Mouse (Mus musculus): Measurements from ENCODE around the gene Pdzd2. TPM values are rescaled to one million over a fixed set of nuclear protein-coding genes. Genes with fewer than 3 reads are reported as not detected.

Gene Pdzd2
- polyA plus RNA-seq, 1 experiment from 2014 or later, result 19.2 TPM

DNA sequence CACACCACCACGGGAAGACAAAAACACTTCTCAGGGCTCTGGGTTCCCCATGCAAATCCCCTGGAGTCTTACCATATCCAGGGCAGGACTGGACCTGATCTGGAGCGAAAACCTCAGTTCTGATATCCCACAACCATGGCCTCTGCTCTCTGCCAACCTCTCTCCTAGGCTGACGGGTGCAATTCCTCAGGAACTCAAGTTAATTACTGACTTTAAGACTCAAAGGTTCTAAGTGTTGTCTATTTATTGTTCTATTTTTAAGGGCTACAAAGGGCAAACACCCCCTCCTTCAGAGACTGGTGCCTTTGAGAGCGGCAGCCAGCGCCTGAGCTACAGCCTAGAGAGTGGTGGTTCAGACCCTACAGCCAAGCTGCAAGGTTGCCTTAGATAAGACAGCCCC, 65.7 kb downstream of the Pdzd2 start:
- no peak overlapping the region for H3K9ac ChIP-seq (ENCODE audit: low read length)
- 82% methylated on average over 5 of the region's 5 CpGs for WGBS
- no peak for ATAC-seq (replicated peaks; ENCODE audit: extremely low read depth, insufficient read depth, low FRiP score)
- H3K36me3 ChIP-seq (ENCODE audit: control insufficient read depth, insufficient read depth), result no peaks in the 10 kb centered on the region
- H3K4me3 ChIP-seq (ENCODE audit: low read length), result no peak overlapping the region
- H3K27me3 ChIP-seq (ENCODE audit: control insufficient read depth, insufficient read depth, low read length), result no peaks in the 10 kb centered on the region
- H3K9me3 ChIP-seq (replicated peaks; ENCODE audit: control insufficient read depth, low read length), result peaks cover 3% of the 10 kb centered on the region; the same call in 1 of the 2 replicates
- H3K4me1 ChIP-seq (ENCODE audit: control insufficient read depth, insufficient read depth, low read length), result peaks cover 10% of the 10 kb centered on the region
- no peak overlapping the region for H3K27ac ChIP-seq (ENCODE audit: low read length)
- H3K4me2 ChIP-seq (ENCODE audit: low read depth, low read length), result no peak overlapping the region

DNA sequence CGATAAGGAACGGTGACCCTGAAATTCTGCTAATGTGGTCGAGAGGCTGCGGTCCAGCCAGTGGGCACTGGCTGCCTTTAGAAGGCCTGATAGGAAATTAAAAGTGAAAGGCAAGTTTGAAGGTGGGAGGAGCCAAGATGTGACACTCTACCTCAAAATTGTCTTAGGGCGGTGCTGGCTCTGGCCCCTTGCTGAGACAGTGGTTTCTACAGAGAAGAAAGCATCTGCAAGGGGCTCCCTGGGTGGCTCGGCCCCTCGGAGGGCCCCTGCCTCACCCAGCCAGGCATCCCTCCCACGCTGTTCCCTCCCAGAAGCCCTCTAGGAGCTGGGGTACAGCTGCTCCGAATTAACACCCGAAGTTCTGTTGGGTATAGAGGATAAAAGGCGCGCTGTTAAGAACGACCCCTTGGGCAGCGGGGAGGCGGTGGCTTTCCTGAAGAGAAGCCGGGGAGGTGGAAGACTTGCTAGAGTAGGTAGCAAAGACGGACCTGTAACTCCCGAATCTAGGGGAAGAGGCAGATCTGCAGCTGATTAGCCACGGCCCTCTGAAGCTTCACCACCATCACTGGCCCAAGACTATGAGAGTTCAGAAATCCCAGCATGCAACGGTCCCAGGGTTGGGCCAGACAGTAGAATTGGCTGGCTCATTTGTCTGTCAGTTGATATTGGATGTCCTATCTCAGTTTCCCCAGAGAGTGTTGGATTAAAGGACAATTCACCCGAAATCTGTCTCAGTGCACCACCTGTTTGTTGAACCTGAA, 71.8 kb downstream of the Pdzd2 start:
- Histone ChIP-seq H3K4me2 (ENCODE audit: low read depth, low read length) (peak overlapping the region; percentile 30), H3K4me3 (ENCODE audit: low read length) (no peak overlapping the region; the same call in 1 of the 2 replicates), H3K27me3 (ENCODE audit: control insufficient read depth, insufficient read depth, low read length) (no peaks in the 10 kb centered on the region), H3K9me3 (replicated peaks; ENCODE audit: control insufficient read depth, low read length) (peaks cover 3% of the 10 kb centered on the region; the same call in 1 of the 2 replicates), H3K9ac (ENCODE audit: low read length) (peak overlapping the region; percentile 29; the same call in 1 of the 2 replicates), H3K27ac (ENCODE audit: low read length) (no peak overlapping the region), H3K4me1 (ENCODE audit: control insufficient read depth, insufficient read depth, low read length) (peaks cover 6% of the 10 kb centered on the region), H3K36me3 (ENCODE audit: control insufficient read depth, insufficient read depth) (0 out of 2 replicates have a peak, but pooled peaks cover 5% of the 10 kb centered on the region)
- WGBS, result 42% methylated on average over 21 of the region's 21 CpGs
- no peak for ATAC-seq (replicated peaks; ENCODE audit: extremely low read depth, insufficient read depth, low FRiP score)

DNA sequence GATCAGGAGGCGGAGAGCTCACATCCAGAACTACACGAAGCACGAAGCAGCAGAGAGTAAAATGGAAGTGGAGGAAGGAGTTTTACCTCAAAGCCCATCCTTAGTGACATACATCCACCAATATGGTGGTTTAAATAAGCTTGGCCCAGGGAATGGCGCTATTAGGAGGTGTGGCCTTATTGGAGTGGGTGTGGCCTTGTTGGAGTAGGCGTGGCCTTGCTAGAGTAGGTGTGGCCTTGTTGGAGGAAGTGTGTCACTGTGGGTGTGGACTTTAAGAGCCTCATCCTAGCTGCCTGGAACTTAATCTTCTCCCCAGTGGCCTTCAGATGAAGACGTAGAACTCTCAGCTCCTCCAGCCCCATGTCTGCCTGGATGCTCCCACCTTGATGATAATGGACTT, 73.8 kb downstream of the Pdzd2 start:
- peaks cover 6% of the 10 kb centered on the region for H3K4me1 ChIP-seq (ENCODE audit: control insufficient read depth, insufficient read depth, low read length)

DNA sequence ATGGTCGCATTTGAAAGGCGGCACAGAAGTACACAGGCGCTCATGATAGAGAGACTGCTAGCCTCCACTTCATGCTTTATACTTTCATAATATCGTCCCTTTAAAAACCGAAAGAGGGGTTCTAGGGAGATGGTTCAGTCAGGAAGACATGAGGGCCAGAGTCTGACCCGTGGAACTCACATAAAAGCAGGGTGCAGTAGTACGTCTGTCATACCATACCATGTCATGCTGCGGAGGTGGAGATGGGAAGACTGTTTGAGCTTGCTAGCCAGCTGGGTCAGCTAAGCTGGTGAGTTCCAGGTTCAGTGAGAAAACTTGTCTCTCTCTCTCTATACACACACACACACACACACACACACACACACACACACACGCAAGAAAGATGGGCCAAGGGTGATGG, 76.4 kb downstream of the Pdzd2 start:
- no peak overlapping the region for H3K4me2 ChIP-seq (ENCODE audit: low read depth, low read length)
- 86% methylated on average over 9 of the region's 9 CpGs for WGBS

More for the DNA sequence above, 73.8 kb downstream of the Pdzd2 start:
- Histone ChIP-seq H3K4me2 (ENCODE audit: low read depth, low read length) (no peak overlapping the region), H3K27me3 (ENCODE audit: control insufficient read depth, insufficient read depth, low read length) (no peaks in the 10 kb centered on the region), H3K36me3 (ENCODE audit: control insufficient read depth, insufficient read depth) (0 out of 2 replicates have a peak, but pooled peaks cover 5% of the 10 kb centered on the region), H3K9ac (ENCODE audit: low read length) (no peak overlapping the region), H3K4me3 (ENCODE audit: low read length) (no peak overlapping the region), H3K27ac (ENCODE audit: low read length) (no peak overlapping the region), H3K9me3 (replicated peaks; ENCODE audit: control insufficient read depth, low read length) (no peaks in the 10 kb centered on the region)
- ATAC-seq (replicated peaks; ENCODE audit: extremely low read depth, insufficient read depth, low FRiP score), result no peak
- 91% methylated on average over 6 of the region's 6 CpGs for WGBS

DNA sequence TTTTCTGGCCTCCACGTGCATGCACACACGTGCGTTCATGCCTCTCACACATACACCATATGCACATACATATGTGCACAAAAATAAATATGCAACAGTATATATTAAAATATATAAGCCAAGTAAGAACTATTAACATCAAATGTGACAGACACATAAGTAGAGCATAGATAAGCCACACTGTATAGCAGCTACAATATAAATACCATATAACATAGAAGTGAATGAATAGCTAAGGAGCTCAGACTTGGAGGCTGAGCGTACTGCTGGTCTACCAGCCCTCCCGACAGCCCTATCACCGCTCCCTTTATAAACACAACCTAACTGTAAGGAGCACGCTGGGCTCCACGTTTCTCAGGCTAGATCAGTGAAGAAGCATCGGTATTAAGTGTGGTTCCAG, 79.4 kb downstream of the Pdzd2 start:
- no peak for ATAC-seq (replicated peaks; ENCODE audit: extremely low read depth, insufficient read depth, low FRiP score)
- 81% methylated on average over 9 of the region's 9 CpGs for WGBS

More for the DNA sequence above, 76.4 kb downstream of the Pdzd2 start:
- no peaks in the 10 kb centered on the region for H3K9me3 ChIP-seq (replicated peaks; ENCODE audit: control insufficient read depth, low read length)
- H3K27me3 ChIP-seq (ENCODE audit: control insufficient read depth, insufficient read depth, low read length), result no peaks in the 10 kb centered on the region
- H3K36me3 ChIP-seq (ENCODE audit: control insufficient read depth, insufficient read depth), result 0 out of 2 replicates have a peak, but pooled peaks cover 5% of the 10 kb centered on the region
- peaks cover 4% of the 10 kb centered on the region for H3K4me1 ChIP-seq (ENCODE audit: control insufficient read depth, insufficient read depth, low read length)
- no peak overlapping the region for H3K4me3 ChIP-seq (ENCODE audit: low read length)
- no peak overlapping the region for H3K9ac ChIP-seq (ENCODE audit: low read length)
- ATAC-seq (replicated peaks; ENCODE audit: extremely low read depth, insufficient read depth, low FRiP score), result no peak
- H3K27ac ChIP-seq (ENCODE audit: low read length), result no peak overlapping the region

DNA sequence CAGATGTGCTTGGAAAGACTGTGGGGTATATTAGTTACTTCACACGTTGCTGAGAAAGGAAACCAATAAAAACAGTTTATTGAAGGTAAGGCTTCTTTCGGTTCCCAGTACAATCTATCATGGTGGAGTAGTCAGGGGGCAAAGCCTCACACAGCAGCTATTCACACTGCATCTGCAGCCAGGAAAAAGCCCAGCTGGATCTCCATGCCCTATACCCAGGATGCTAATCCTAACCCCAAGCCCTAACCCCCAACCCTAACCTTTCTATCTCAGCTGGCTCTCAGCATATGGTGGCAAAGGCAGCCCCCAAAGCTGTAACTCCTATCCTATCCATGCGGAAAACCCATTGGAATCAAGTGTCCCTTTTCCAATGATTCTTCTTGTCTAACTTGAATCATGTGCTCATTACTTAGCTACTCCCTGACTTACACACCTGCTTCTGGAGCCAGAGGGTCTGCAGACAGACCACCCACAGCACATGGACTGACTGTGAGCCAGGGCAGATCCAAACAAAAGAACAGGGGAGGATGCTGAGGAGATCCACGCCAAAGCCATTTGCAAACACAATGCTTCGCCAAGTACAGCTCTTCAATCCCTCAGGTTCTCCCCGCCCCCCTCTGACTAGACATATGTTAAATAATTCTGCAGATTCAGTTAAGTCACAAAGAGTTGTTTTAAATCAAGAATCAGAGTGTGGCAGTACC, 83.6 kb downstream of the Pdzd2 start:
- Histone ChIP-seq H3K36me3 (ENCODE audit: control insufficient read depth, insufficient read depth) (no peaks in the 10 kb centered on the region), H3K27me3 (ENCODE audit: control insufficient read depth, insufficient read depth, low read length) (no peaks in the 10 kb centered on the region), H3K4me1 (ENCODE audit: control insufficient read depth, insufficient read depth, low read length) (no peaks in the 10 kb centered on the region; the same call in 1 of the 2 replicates), H3K9ac (ENCODE audit: low read length) (no peak overlapping the region), H3K4me3 (ENCODE audit: low read length) (no peak overlapping the region), H3K27ac (ENCODE audit: low read length) (no peak overlapping the region), H3K9me3 (replicated peaks; ENCODE audit: control insufficient read depth, low read length) (no peaks in the 10 kb centered on the region), H3K4me2 (ENCODE audit: low read depth, low read length) (no peak overlapping the region)
- WGBS, result 85% methylated on average over 6 of the region's 6 CpGs
- no peak for ATAC-seq (replicated peaks; ENCODE audit: extremely low read depth, insufficient read depth, low FRiP score)

More for the DNA sequence above, 79.4 kb downstream of the Pdzd2 start:
- no peak overlapping the region for H3K27ac ChIP-seq (ENCODE audit: low read length)
- no peak overlapping the region for H3K9ac ChIP-seq (ENCODE audit: low read length)
- H3K27me3 ChIP-seq (ENCODE audit: control insufficient read depth, insufficient read depth, low read length), result no peaks in the 10 kb centered on the region
- no peak overlapping the region for H3K4me3 ChIP-seq (ENCODE audit: low read length)
- no peak overlapping the region for H3K4me2 ChIP-seq (ENCODE audit: low read depth, low read length)
- H3K4me1 ChIP-seq (ENCODE audit: control insufficient read depth, insufficient read depth, low read length), result no peaks in the 10 kb centered on the region
- 0 out of 2 replicates have a peak, but pooled peaks cover 2% of the 10 kb centered on the region for H3K36me3 ChIP-seq (ENCODE audit: control insufficient read depth, insufficient read depth)
- no peaks in the 10 kb centered on the region for H3K9me3 ChIP-seq (replicated peaks; ENCODE audit: control insufficient read depth, low read length)

DNA sequence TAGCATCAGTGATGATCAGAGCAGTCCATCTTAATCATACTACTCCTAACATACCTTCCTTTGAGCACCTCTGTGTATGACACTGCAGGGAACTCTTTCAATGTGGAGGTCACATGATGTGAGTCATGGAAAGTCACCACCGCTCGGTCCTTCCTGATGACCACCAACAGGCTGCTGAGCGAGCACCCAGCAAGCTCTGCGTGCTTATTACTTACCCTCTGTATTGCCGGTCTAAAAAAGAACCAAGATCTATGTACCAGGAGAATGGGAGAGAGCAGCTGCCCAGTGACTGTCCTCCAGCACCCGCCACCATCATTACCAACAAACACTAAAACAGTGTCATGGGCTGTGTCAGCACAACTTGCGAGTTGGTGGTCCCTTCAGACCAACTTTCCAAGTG, 84.4 kb downstream of the Pdzd2 start:
- H3K4me1 ChIP-seq (ENCODE audit: control insufficient read depth, insufficient read depth, low read length), result peaks cover 4% of the 10 kb centered on the region; the same call in 1 of the 2 replicates
- H3K9me3 ChIP-seq (replicated peaks; ENCODE audit: control insufficient read depth, low read length), result no peaks in the 10 kb centered on the region
- 94% methylated on average over 7 of the region's 7 CpGs for WGBS

DNA sequence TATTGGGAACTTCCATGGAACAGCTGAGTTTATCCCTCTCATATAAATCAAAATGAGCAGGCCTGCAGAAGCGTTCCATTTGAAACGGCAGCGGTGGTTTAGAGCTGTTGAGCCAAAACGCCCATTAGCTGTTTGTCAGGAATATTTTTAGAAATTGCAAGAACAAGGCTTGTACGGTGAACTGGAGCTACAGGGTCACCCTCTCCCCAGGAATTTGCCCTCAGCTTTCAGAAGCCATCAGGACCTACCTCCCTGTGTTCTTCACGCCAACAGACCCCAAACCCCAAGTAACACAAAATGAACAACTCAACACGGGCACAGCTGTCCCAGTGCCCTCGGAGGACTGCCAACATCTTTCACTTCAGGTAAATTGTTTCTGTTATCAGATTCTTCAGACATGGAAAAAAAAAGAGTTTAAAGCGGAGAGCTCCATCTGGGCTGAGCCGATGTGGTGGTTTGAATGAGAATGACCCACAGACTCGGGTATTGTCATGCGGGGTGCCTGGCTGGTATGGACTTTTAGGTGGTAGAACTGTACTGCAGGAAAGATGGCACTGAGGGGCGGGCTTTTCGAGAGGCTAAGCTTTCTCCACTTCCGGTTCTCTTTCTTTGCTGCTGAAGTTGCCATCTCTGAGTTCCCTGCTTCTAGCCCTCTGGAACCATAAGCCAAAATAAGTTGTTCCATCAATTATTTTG, 87.2 kb downstream of the Pdzd2 start:
- no peaks in the 10 kb centered on the region for H3K36me3 ChIP-seq (ENCODE audit: control insufficient read depth, insufficient read depth)
- peak overlapping the region; percentile 52 for H3K9ac ChIP-seq (ENCODE audit: low read length)
- H3K27me3 ChIP-seq (ENCODE audit: control insufficient read depth, insufficient read depth, low read length), result no peaks in the 10 kb centered on the region
- H3K27ac ChIP-seq (ENCODE audit: low read length), result peak overlapping the region; percentile 80
- H3K4me3 ChIP-seq (ENCODE audit: low read length), result peak overlapping the region; percentile 33
- H3K4me2 ChIP-seq (ENCODE audit: low read depth, low read length), result peak overlapping the region; percentile 57
- peaks cover 13% of the 10 kb centered on the region for H3K4me1 ChIP-seq (ENCODE audit: control insufficient read depth, insufficient read depth, low read length)
- ATAC-seq (replicated peaks; ENCODE audit: extremely low read depth, insufficient read depth, low FRiP score), result peak; percentile 56; the same call in 1 of the 2 replicates
- 59% methylated on average over 15 of the region's 15 CpGs for WGBS
- no peaks in the 10 kb centered on the region for H3K9me3 ChIP-seq (replicated peaks; ENCODE audit: control insufficient read depth, low read length)

More for the DNA sequence above, 84.4 kb downstream of the Pdzd2 start:
- no peaks in the 10 kb centered on the region for H3K27me3 ChIP-seq (ENCODE audit: control insufficient read depth, insufficient read depth, low read length)
- no peak overlapping the region for H3K4me2 ChIP-seq (ENCODE audit: low read depth, low read length)
- H3K4me3 ChIP-seq (ENCODE audit: low read length), result no peak overlapping the region
- ATAC-seq (replicated peaks; ENCODE audit: extremely low read depth, insufficient read depth, low FRiP score), result no peak
- H3K27ac ChIP-seq (ENCODE audit: low read length), result no peak overlapping the region
- no peaks in the 10 kb centered on the region for H3K36me3 ChIP-seq (ENCODE audit: control insufficient read depth, insufficient read depth)
- H3K9ac ChIP-seq (ENCODE audit: low read length), result no peak overlapping the region

Data from heart, embryonic 16.5 days (tissue).